Mouse (Mus musculus) liver, embryonic 16.5 days (tissue): Measurements from ENCODE around the gene Tmem126b. TPM values are rescaled to one million over a fixed set of nuclear protein-coding genes. Genes with fewer than 3 reads are reported as not detected.

Experiments used
- ATAC-seq: fragments of 200-750 bp; cut with Nextera tagmentation; 2 replicates; pipeline ENCODE4 v1.8.0; 2017; ENCODE audit warnings: low read depth, mild to moderate bottlenecking, moderate number of reproducible peaks, moderate library complexity
- H3K27ac ChIP-seq: fragments of 300-500 bp; sonication (generic); 2 replicates; pipeline ENCODE4 v1.5.1; 2014; ENCODE audit warnings: mild to moderate bottlenecking, low read length
- H3K27me3 ChIP-seq: fragments of 300-500 bp; sonication (generic); 2 replicates; pipeline ENCODE4 v1.6.1; 2014; ENCODE audit warnings: low read depth, low read length, mixed read lengths; ENCODE audit not compliant: control insufficient read depth, insufficient read depth
- H3K36me3 ChIP-seq: fragments of 300-500 bp; sonication (generic); 2 replicates; pipeline ENCODE4 v1.6.1; 2014; ENCODE audit warnings: mild to moderate bottlenecking; ENCODE audit not compliant: control insufficient read depth, insufficient read depth
- H3K4me1 ChIP-seq: fragments of 300-500 bp; sonication (generic); 2 replicates; pipeline ENCODE4 v1.6.1; 2014; ENCODE audit warnings: low read depth, low read length, mixed read lengths; ENCODE audit not compliant: control insufficient read depth
- H3K4me2 ChIP-seq: fragments of 300-500 bp; sonication (generic); 2 replicates; pipeline ENCODE4 v1.6.1; 2014; ENCODE audit warnings: low read depth, low read length, mixed read lengths
- H3K4me3 ChIP-seq: fragments of 300-500 bp; sonication (generic); 2 replicates; pipeline ENCODE4 v1.5.1; 2014; ENCODE audit warnings: low read depth, mild to moderate bottlenecking, low read length
- H3K9ac ChIP-seq: fragments of 300-500 bp; sonication (generic); 2 replicates; pipeline ENCODE4 v1.6.1; 2014; ENCODE audit warnings: low read depth, low read length
- H3K9me3 ChIP-seq: fragments of 300-500 bp; sonication (generic); replicated peaks from 2 replicates; pipeline ENCODE4 v1.6.1; 2016; ENCODE audit warnings: low read length; ENCODE audit not compliant: control insufficient read depth
- WGBS: fragments of 180-500 bp; shearing (Covaris S2); extraction: QIAGEN DNeasy Blood & Tissue Kit; methylation state at CpG from one replicate; pipeline ENCODE4 v1.1.7; 2014; ENCODE audit not compliant: insufficient replicate concordance; 5-methylcytosine and 5-hydroxymethylcytosine counted together
- polyA plus RNA-seq: library from polyadenylated mRNA; unstranded; fragments of >200 nt; fragmentation: Nextera tagmentation; extraction: Ambion mirVana; gene quantifications from 2 replicates; pipeline ENCODE4 v1.2.1, GENCODE M21; 2015

Gene Tmem126b
- 11.2 and 12.1 TPM in 2 replicates for polyA plus RNA-seq

DNA sequence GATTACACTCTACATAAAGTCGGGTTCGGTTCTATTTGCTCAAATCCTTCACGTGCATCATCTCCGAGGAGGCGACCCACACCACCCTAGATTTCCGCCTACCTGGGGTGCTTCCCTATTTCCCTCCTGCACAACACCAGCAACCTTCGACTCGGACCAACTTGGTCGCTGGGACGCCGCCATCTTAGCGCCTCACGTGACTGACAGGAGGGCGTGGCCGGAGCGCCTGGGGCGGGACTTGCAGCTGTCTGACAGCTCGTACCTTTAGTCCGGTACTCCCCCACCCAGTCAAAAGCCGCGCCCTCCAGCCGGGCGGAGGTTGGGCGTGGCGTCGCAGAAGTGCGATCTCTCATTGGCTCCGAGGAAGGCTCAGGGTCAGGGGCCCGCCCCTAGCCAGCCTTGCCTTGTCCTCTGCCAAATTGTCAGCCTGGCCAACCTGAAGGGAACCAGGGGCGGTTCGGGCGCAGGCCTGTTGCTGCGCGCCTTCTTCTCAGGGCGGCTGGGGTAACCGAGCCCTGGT lies at the start of gene Tmem126b:
Tmem126b (minus strand) TSS at position 209 of the 520 bp plus-strand sequence.
- WGBS = under 1% methylated on average over 36 of the region's 36 CpGs
- peak; percentile 100 for ATAC-seq

DNA sequence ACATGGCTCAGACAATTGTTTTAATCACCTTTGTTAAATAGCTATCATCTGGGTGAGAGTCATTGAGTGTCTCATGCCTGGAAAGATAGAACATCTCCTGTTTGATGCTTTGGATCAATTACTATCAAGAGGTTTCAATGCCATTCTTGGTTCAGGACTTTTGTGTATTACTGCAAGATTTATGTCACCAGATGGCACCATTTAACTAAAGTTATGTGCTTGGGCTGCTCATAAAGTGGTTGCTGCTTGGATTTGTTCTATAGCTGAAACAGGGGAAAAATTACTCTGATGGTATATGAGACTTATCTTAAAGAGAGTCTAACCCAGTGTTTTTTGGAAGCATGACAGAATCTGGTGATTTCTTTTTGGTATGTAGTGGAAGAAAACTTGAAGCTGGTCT lies 36.5 kb upstream of the Tmem126b start:
- Histone ChIP-seq H3K9ac (no peak overlapping the region), H3K36me3 (no peaks in the 10 kb centered on the region), H3K27me3 (no peaks in the 10 kb centered on the region), H3K9me3 (no peaks in the 10 kb centered on the region), H3K4me1 (no peaks in the 10 kb centered on the region), H3K4me3 (no peak overlapping the region), H3K27ac (no peak overlapping the region), H3K4me2 (no peak overlapping the region)
- no peak for ATAC-seq

More for the DNA sequence above, at the start of gene Tmem126b:
- H3K27me3 ChIP-seq = peaks cover 3% of the 10 kb centered on the region
- peak within 1 kb of the TSS; percentile 97 for H3K4me2 ChIP-seq
- H3K4me3 ChIP-seq = peak within 1 kb of the TSS; percentile 80
- H3K9ac ChIP-seq = peak within 1 kb of the TSS; percentile 82
- peaks cover 11% of the 10 kb centered on the region for H3K4me1 ChIP-seq
- peak within 1 kb of the TSS; percentile 76 for H3K27ac ChIP-seq
- H3K9me3 ChIP-seq = no peaks in the 10 kb centered on the region
- no peaks in the 10 kb centered on the region for H3K36me3 ChIP-seq

GRCm38 (mm10) chr7:90508124-90508523 lies 32.3 kb upstream of the Tmem126b start:
- H3K27me3 ChIP-seq = no peaks in the 10 kb centered on the region
- H3K4me2 ChIP-seq = no peak overlapping the region
- ATAC-seq = no peak
- H3K9me3 ChIP-seq = no peaks in the 10 kb centered on the region
- no peak overlapping the region for H3K4me3 ChIP-seq
- H3K36me3 ChIP-seq = no peaks in the 10 kb centered on the region
- no peak overlapping the region for H3K9ac ChIP-seq
- 53% methylated on average over 3 of the region's 3 CpGs for WGBS
- H3K27ac ChIP-seq = no peak overlapping the region
- no peaks in the 10 kb centered on the region for H3K4me1 ChIP-seq

GRCm38 (mm10) chr7:90482607-90483006 lies 6.8 kb upstream of the Tmem126b start:
- Histone ChIP-seq H3K27ac (no peak overlapping the region), H3K4me3 (no peak overlapping the region), H3K4me2 (no peak overlapping the region), H3K27me3 (peaks cover 2% of the 10 kb centered on the region; the same call in 1 of the 2 replicates), H3K36me3 (no peaks in the 10 kb centered on the region), H3K4me1 (no peaks in the 10 kb centered on the region), H3K9ac (no peak overlapping the region), H3K9me3 (no peaks in the 10 kb centered on the region)
- 67% methylated on average over 2 of the region's 2 CpGs for WGBS
- ATAC-seq = 0 out of 2 replicates have a peak, but pooled peaks have one; percentile 21

- Histone ChIP-seq H3K4me2 (peak within 1 kb of the TSS; percentile 97), H3K9ac (peak within 1 kb of the TSS; percentile 82), H3K36me3 (no peaks in the 10 kb centered on the region), H3K4me3 (peak within 1 kb of the TSS; percentile 80), H3K9me3 (no peaks in the 10 kb centered on the region), H3K27ac (peak within 1 kb of the TSS; percentile 76), H3K27me3 (peaks cover 6% of the 10 kb centered on the region), H3K4me1 (peaks cover 11% of the 10 kb centered on the region)
- no peak for ATAC-seq
- under 1% methylated on average over 32 of the region's 32 CpGs for WGBS
Measured at GRCm38 (mm10) chr7:90476313-90477245, 778 bp upstream of the Tmem126b start, which contains the start of gene Dlg2. Gene Dlg2, plus strand, starts transcription at chr7:90476672.

DNA sequence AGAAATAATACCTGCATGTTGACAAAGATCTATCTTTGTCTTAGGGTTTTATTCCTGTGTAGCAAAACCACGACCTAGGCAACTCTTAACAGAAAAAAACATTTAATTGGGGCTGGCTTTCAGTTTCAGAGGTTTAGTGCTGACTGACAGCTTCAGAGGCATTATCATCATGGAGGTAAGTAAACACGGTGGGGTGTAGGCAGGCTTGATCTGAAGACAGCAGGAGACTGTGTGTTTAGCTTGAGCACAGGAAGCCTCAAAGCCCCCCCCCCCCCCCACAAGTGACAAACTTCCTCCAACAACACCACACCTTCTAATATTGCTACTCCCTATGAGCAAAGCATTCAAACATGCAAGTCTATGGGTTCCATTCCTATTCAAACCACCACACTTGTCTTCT lies 2.3 kb downstream of the Tmem126b start:
- Histone ChIP-seq H3K4me2 (no peak overlapping the region), H3K9me3 (no peaks in the 10 kb centered on the region), H3K36me3 (no peaks in the 10 kb centered on the region), H3K9ac (no peak overlapping the region), H3K4me1 (peaks cover 11% of the 10 kb centered on the region), H3K4me3 (no peak overlapping the region), H3K27ac (no peak overlapping the region), H3K27me3 (peaks cover 3% of the 10 kb centered on the region)
- 25% methylated on average over 2 of the region's 2 CpGs for WGBS
- no peak for ATAC-seq

DNA sequence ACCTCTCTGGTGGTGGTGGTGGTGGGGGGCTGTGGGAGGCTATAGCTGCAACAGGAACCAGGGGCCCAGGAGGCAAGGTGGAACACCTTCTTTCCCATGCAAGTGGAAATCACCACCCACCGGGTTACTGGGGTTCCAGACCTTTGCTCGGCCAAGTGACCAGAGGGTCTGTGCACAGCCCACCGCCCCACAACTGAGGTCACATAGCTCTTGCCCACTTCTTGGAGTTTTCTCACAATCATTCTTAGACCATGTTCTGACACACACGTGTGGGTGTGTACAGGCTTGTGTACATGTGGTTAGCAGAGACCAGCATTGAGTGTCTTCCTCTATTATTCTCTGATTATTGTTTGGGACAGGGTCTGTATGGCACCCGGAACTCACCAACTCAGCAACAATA lies 14.4 kb downstream of the Tmem126b start:
- H3K4me2 ChIP-seq = no peak overlapping the region; the same call in 1 of the 2 replicates
- H3K9ac ChIP-seq = no peak overlapping the region
- 80% methylated on average over 5 of the region's 5 CpGs for WGBS
- H3K9me3 ChIP-seq = no peaks in the 10 kb centered on the region
- H3K27me3 ChIP-seq = no peaks in the 10 kb centered on the region
- no peak for ATAC-seq
- no peaks in the 10 kb centered on the region for H3K36me3 ChIP-seq
- H3K27ac ChIP-seq = no peak overlapping the region
- peaks cover 3% of the 10 kb centered on the region; the same call in 1 of the 2 replicates for H3K4me1 ChIP-seq
- H3K4me3 ChIP-seq = no peak overlapping the region

DNA sequence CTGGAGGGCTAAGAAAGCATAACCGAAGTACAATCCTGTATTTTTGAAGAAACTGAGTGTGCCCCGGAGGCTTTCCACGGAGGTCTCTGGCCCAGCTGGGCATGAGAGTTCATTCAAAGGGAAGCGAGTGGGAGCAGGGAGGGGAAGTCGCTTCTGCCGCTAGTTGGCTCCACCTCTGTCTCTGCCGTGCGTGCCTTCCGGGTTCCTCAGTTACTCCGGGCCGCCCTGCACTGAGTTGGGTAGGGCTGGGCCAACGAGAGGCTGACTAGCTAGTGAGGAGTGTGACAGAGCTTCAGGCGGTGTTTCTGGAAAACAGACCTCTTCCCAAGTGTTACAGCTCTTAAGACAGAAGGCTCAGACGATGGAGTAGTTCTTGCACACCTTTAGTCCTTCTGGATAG lies 14.9 kb downstream of the Tmem126b start:
- no peak overlapping the region for H3K4me3 ChIP-seq
- H3K9me3 ChIP-seq = no peaks in the 10 kb centered on the region
- peak overlapping the region; percentile 22 for H3K4me2 ChIP-seq
- WGBS = 11% methylated on average over 14 of the region's 14 CpGs
- ATAC-seq = peak; percentile 32
- H3K27me3 ChIP-seq = no peaks in the 10 kb centered on the region
- H3K9ac ChIP-seq = no peak overlapping the region
- no peak overlapping the region for H3K27ac ChIP-seq
- H3K36me3 ChIP-seq = no peaks in the 10 kb centered on the region
- peaks cover 8% of the 10 kb centered on the region for H3K4me1 ChIP-seq

DNA sequence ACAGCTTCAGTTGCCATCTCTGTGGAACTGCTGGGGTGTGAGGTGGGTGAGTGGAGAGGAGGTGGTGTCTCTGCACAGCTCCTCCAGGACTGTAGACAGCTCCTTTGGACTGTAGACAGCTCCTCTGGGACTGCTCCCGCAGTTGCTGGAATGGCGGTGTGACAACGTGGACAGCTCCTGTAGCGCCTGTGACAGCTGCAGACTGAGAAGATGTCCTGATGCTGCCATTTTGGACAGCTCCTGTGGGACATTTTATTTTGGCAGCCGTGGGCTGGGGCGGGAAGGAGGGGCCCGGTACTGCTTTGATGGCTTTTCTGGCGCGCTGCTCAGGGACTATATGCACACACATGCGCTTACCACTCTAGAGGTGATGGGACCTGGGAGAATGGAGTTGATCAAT lies 15.5 kb downstream of the Tmem126b start:
- WGBS = 52% methylated on average over 10 of the region's 10 CpGs
- Histone ChIP-seq H3K4me1 (peaks cover 11% of the 10 kb centered on the region), H3K36me3 (no peaks in the 10 kb centered on the region), H3K4me3 (no peak overlapping the region), H3K27ac (no peak overlapping the region), H3K9me3 (no peaks in the 10 kb centered on the region), H3K27me3 (no peaks in the 10 kb centered on the region), H3K4me2 (no peak overlapping the region), H3K9ac (no peak overlapping the region)
- no peak for ATAC-seq
